Mouse (Mus musculus): ENCODE results near the gene Atp7a.
"Not testable (repeated sequence)": the region's sequence is repeated elsewhere in the genome, so short reads cannot be mapped to it uniquely, and the experiment has no call there.

Gene Atp7a

GRCm38 (mm10) chrX:106026418-106027342 is at the start of gene Atp7a:
Atp7a (plus strand) TSS chrX:106027276.
- peak; percentile 84 for DNase-seq (ENCODE audit: low read depth)

- DNase-seq (ENCODE audit: low read depth) = no peak
Measured at GRCm38 (mm10) chrX:106001605-106002004, 25.5 kb upstream of the Atp7a start.

GRCm38 (mm10) chrX:106010762-106011161 is 16.3 kb upstream of the Atp7a start:
- no peak for DNase-seq (ENCODE audit: low read depth)

- peak; percentile 63 for DNase-seq (ENCODE audit: low read depth)
Measured at GRCm38 (mm10) chrX:106011465-106012159, 15.5 kb upstream of the Atp7a start, which contains the start of gene Magt1. Magt1 (minus strand) TSS chrX:106011906.

- DNase-seq (ENCODE audit: low read depth) = no peak
Measured at GRCm38 (mm10) chrX:106012559-106012958, 14.5 kb upstream of the Atp7a start.

- no peak for DNase-seq (ENCODE audit: low read depth)
Measured at GRCm38 (mm10) chrX:106013217-106013616, 13.9 kb upstream of the Atp7a start.

- not testable (repeated sequence) for DNase-seq (ENCODE audit: low read depth)
Measured at GRCm38 (mm10) chrX:106014741-106015377, 12.2 kb upstream of the Atp7a start.

- peak; percentile 84 for DNase-seq (ENCODE audit: low read depth)
Measured at GRCm38 (mm10) chrX:106015571-106016322, 11.3 kb upstream of the Atp7a start, which contains the start of gene Cox7b. Cox7b (plus strand) TSS chrX:106015700.

GRCm38 (mm10) chrX:106017102-106017501 is 10.0 kb upstream of the Atp7a start:
- DNase-seq (ENCODE audit: low read depth) = no peak

GRCm38 (mm10) chrX:106017516-106017915 is 9.6 kb upstream of the Atp7a start:
- no peak for DNase-seq (ENCODE audit: low read depth)

GRCm38 (mm10) chrX:106027343-106027674 is 233 bp downstream of the Atp7a start:
- no peak for DNase-seq (ENCODE audit: low read depth)

GRCm38 (mm10) chrX:106030176-106030575 is 3.1 kb downstream of the Atp7a start:
- DNase-seq (ENCODE audit: low read depth) = no peak

GRCm38 (mm10) chrX:106031124-106031523 is 4.0 kb downstream of the Atp7a start:
- no peak for DNase-seq (ENCODE audit: low read depth)

GRCm38 (mm10) chrX:106035727-106036126 is 8.7 kb downstream of the Atp7a start:
- DNase-seq (ENCODE audit: low read depth) = no peak

GRCm38 (mm10) chrX:106037185-106037752 is 10.2 kb downstream of the Atp7a start:
- DNase-seq (ENCODE audit: low read depth) = no peak

- DNase-seq (ENCODE audit: low read depth) = peak; percentile 44
Measured at GRCm38 (mm10) chrX:106043863-106044617, 17.0 kb downstream of the Atp7a start.

GRCm38 (mm10) chrX:106045455-106045854 is 18.4 kb downstream of the Atp7a start:
- no peak for DNase-seq (ENCODE audit: low read depth)

- no peak for DNase-seq (ENCODE audit: low read depth)
Measured at GRCm38 (mm10) chrX:106045928-106046327, 18.9 kb downstream of the Atp7a start.

- DNase-seq (ENCODE audit: low read depth) = no peak
Measured at GRCm38 (mm10) chrX:106048191-106048590, 21.1 kb downstream of the Atp7a start.

GRCm38 (mm10) chrX:106077858-106078257 is 50.8 kb downstream of the Atp7a start:
- DNase-seq (ENCODE audit: low read depth) = peak; percentile 7
